Mouse (Mus musculus): Measurements from ENCODE around the gene Det1. TPM values are rescaled to one million over a fixed set of nuclear protein-coding genes. Genes with fewer than 3 reads are reported as not detected.
A peak's percentile ranks its signal among the peaks of the same experiment; 100 is the strongest.

Det1 gene
- polyA plus RNA-seq, 1 experiment from 2014 or later, result 7.8 TPM

DNA sequence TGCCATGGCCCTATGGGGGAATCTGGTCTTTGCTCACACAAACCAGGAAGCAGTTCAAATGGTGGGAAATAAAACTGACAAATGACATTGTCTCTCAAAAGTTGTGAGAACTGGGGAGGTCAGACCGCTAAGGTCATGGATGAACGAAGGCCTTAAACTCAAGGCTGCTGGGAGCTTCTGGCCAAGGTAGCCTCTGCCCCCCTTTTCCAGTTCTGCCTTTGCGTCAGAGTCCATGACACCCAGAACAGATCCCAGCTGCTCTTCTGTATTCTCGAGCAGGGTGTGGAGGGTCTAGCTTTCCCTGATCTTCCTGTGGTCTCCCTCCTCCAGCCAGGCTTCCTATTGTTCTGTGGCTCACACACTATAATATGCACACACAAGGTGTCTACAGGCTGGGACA is 39.9 kb downstream of the Det1 start:
- no peak for ATAC-seq

DNA sequence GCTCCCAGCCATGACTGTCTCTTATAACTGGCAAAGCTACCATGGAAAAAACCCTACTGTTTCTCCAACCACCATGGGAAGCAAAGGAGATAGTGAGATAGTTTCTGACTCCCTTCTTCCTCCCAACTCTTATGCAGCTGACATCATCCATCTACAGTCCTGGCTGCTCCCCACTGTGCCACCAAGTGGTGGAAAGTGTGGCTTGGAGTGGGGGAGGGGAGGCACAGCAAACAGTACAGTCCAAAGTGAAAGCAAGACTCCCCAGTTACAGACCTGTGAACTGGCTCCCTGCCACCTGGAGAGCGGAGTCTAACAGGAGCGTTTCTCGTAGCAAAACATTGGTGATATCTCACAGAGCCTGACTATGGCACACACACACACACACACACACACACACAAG is 43.2 kb downstream of the Det1 start:
- 58% methylated on average over 3 of the region's 3 CpGs for WGBS
- no peak for TF ChIP-seq EP300 (IDR thresholded peaks at IDR 0.05)
- no peak; the same call in 1 of the 2 replicates for TF ChIP-seq CTCF (IDR thresholded peaks at IDR 0.05)
- Histone ChIP-seq H3K36me3 (ENCODE audit: insufficient read depth, low read length) (no peaks in the 10 kb centered on the region), H3K4me1 (ENCODE audit: insufficient read depth, low read depth, low read length) (no peaks in the 10 kb centered on the region), H3K4me3 (ENCODE audit: low read depth, low read length) (no peak overlapping the region), H3K9me3 (ENCODE audit: low read length) (no peaks in the 10 kb centered on the region), H3K27ac (ENCODE audit: low read length) (no peak overlapping the region), H3K27me3 (replicated peaks; ENCODE audit: insufficient read depth, low read length) (no peaks in the 10 kb centered on the region), H3K9ac (replicated peaks; ENCODE audit: low read depth) (no peak overlapping the region), H3K4me2 (replicated peaks; ENCODE audit: low read depth, low read length) (no peak overlapping the region)
- DNase-seq (ENCODE audit: low spot score) (peak; percentile 25), ATAC-seq (peak; percentile 57)

More for the DNA sequence above, 39.9 kb downstream of the Det1 start:
- Histone ChIP-seq H3K36me3 (ENCODE audit: insufficient read depth, low read length) (no peaks in the 10 kb centered on the region), H3K9ac (replicated peaks; ENCODE audit: low read depth) (no peak overlapping the region), H3K9me3 (ENCODE audit: low read length) (no peaks in the 10 kb centered on the region), H3K4me3 (ENCODE audit: low read depth, low read length) (no peak overlapping the region), H3K4me2 (replicated peaks; ENCODE audit: low read depth, low read length) (no peak overlapping the region), H3K27ac (ENCODE audit: low read length) (no peak overlapping the region), H3K4me1 (ENCODE audit: insufficient read depth, low read depth, low read length) (no peaks in the 10 kb centered on the region), H3K27me3 (replicated peaks; ENCODE audit: insufficient read depth, low read length) (no peaks in the 10 kb centered on the region)
- DNase-seq (ENCODE audit: low spot score), result no peak
- WGBS, result 66% methylated on average over 4 of the region's 4 CpGs
- TF ChIP-seq CTCF (IDR thresholded peaks at IDR 0.05) (no peak), EP300 (IDR thresholded peaks at IDR 0.05) (no peak)

DNA sequence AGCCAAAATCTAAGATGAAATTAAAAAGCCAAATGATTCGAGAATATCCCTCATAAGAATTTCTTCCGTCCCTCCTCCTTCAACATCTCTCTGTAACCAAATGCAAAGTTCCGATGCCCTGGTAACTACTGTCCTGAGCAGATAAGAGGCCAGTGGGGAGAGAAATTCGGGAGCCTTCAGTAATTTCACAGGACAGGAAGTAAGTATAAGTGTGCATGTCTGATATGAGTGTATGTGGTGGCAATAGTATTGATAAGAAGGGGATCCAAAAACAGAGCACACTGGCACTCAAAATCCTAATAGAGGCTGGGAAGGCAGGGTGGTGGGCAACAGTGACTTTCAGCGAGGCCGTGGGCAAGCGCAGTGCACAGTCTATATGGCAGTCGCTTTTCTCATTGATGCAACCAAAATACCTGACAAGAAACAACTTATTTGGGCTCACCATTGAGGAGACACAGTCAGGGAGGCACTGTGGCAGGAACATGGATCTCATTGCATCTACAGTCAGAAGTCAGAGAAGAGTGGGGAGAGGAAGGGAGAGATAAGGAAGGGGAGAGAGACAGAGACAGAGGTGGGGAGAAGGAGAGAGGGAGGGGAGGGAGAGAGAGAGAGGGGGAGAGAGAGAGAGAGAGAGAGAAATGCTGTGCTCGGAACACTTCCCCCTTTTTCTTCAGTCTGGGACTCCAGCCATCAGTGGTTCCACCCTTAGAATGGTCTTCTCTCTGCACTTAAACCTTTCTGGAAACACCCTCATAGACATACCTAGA is 47.1 kb downstream of the Det1 start:
- DNase-seq (ENCODE audit: low spot score), result no peak
- 63% methylated on average over 8 of the region's 9 CpGs for WGBS
- Histone ChIP-seq H3K9ac (replicated peaks; ENCODE audit: low read depth) (no peak overlapping the region), H3K27me3 (replicated peaks; ENCODE audit: insufficient read depth, low read length) (no peaks in the 10 kb centered on the region), H3K9me3 (ENCODE audit: low read length) (no peaks in the 10 kb centered on the region), H3K4me2 (replicated peaks; ENCODE audit: low read depth, low read length) (no peak overlapping the region), H3K4me3 (ENCODE audit: low read depth, low read length) (no peak overlapping the region), H3K27ac (ENCODE audit: low read length) (no peak overlapping the region), H3K4me1 (ENCODE audit: insufficient read depth, low read depth, low read length) (no peaks in the 10 kb centered on the region), H3K36me3 (ENCODE audit: insufficient read depth, low read length) (no peaks in the 10 kb centered on the region)
- TF ChIP-seq EP300 (IDR thresholded peaks at IDR 0.05), result no peak
- ATAC-seq, result no peak

DNA sequence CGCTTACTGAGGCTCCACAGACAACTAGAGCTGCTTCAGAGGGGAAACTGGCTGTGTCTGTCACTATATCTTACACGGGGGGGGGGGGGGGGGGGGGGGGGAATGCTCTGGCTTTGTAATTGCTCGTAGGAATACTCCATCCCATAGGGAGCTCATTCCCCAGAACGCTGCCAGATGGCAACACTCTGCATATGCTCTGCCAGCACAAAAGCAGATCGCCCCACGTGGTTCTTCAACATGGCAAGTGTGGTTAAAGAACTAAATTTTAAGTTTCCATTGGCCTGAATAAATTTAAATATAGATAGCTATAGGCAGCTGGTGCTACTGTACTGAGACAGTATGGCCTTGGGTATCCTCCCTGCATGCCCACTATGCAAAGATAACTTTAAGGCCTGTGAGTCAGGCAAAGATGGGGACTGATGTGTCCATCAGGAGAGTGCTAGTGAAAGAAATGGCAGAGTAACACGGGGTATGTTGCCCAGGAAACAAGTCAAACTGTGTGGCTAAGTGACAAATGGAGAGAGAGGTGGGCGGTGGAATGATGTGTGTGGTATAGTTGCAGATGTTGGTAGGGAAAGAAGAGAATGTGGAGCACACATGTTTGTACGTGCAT is 49.1 kb downstream of the Det1 start:
- no peak overlapping the region for H3K27ac ChIP-seq (ENCODE audit: low read length)
- no peaks in the 10 kb centered on the region for H3K9me3 ChIP-seq (ENCODE audit: low read length)
- no peaks in the 10 kb centered on the region for H3K36me3 ChIP-seq (ENCODE audit: insufficient read depth, low read length)
- H3K9ac ChIP-seq (replicated peaks; ENCODE audit: low read depth), result no peak overlapping the region
- H3K4me2 ChIP-seq (replicated peaks; ENCODE audit: low read depth, low read length), result no peak overlapping the region
- TF ChIP-seq CTCF (IDR thresholded peaks at IDR 0.05) (no peak), EP300 (IDR thresholded peaks at IDR 0.05) (no peak)
- no peak overlapping the region for H3K4me3 ChIP-seq (ENCODE audit: low read depth, low read length)
- no peak for DNase-seq (ENCODE audit: low spot score)
- WGBS, result 60% methylated on average over 8 of the region's 9 CpGs
- no peaks in the 10 kb centered on the region for H3K4me1 ChIP-seq (ENCODE audit: insufficient read depth, low read depth, low read length)
- ATAC-seq, result no peak
- no peaks in the 10 kb centered on the region for H3K27me3 ChIP-seq (replicated peaks; ENCODE audit: insufficient read depth, low read length)

DNA sequence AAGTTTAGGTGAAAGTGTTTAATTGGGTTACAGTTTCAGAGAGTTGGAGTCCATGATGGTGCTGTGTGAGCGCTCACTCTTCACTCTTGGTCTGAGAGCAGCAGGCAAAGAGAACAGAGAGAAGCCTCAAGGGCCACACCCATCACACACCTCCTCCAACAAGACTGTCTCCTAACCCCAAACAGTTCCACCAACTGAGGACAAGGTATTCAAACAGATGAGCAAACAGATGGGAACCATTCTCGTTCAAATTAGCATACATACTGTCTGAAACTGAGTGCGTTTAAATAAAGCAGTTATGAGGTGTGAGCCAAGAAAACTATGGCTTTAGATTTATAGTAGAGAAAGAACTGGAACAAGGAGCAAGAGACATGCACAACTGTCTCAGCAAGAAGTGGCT is 50.4 kb downstream of the Det1 start:
- H3K4me2 ChIP-seq (replicated peaks; ENCODE audit: low read depth, low read length), result no peak overlapping the region
- H3K27ac ChIP-seq (ENCODE audit: low read length), result no peak overlapping the region
- no peaks in the 10 kb centered on the region for H3K4me1 ChIP-seq (ENCODE audit: insufficient read depth, low read depth, low read length)
- ATAC-seq (no peak), DNase-seq (ENCODE audit: low spot score) (no peak)
- no peaks in the 10 kb centered on the region for H3K36me3 ChIP-seq (ENCODE audit: insufficient read depth, low read length)
- WGBS, result 76% methylated on average over 3 of the region's 3 CpGs
- no peak overlapping the region for H3K9ac ChIP-seq (replicated peaks; ENCODE audit: low read depth)
- H3K27me3 ChIP-seq (replicated peaks; ENCODE audit: insufficient read depth, low read length), result no peaks in the 10 kb centered on the region
- no peak overlapping the region for H3K4me3 ChIP-seq (ENCODE audit: low read depth, low read length)
- TF ChIP-seq CTCF (IDR thresholded peaks at IDR 0.05) (no peak), EP300 (IDR thresholded peaks at IDR 0.05) (no peak)
- H3K9me3 ChIP-seq (ENCODE audit: low read length), result no peaks in the 10 kb centered on the region

DNA sequence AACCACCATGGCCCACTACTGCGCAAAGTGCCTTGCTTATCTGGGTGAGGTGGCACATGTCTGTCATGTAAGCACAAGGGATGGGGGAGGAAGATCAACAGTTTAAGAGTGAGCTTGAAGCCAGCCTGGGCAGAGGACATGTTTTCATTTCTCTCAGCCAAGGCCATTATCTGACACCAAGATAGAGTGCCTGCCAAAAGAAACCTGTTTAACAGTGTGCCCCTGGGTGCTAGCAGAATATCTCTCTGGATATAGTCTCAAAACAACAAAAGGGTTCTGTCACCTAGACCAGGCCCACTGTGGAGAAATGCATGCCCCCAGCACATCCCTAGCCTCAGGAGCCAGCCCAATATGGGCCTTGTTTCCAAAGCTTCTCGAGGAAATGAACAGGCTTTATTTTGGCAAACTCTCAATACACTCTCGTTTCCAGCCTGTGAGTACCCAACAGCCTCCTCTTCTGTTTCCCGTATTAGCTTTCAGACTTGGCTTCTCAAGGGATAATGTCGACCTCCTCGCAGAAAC is 52.4 kb downstream of the Det1 start:
- H3K4me1 ChIP-seq (ENCODE audit: insufficient read depth, low read depth, low read length), result no peaks in the 10 kb centered on the region
- no peak for ATAC-seq
- 65% methylated on average over 6 of the region's 6 CpGs for WGBS
- H3K4me2 ChIP-seq (replicated peaks; ENCODE audit: low read depth, low read length), result no peak overlapping the region
- H3K9me3 ChIP-seq (ENCODE audit: low read length), result no peaks in the 10 kb centered on the region
- H3K9ac ChIP-seq (replicated peaks; ENCODE audit: low read depth), result no peak overlapping the region
- no peaks in the 10 kb centered on the region for H3K27me3 ChIP-seq (replicated peaks; ENCODE audit: insufficient read depth, low read length)
- H3K27ac ChIP-seq (ENCODE audit: low read length), result no peak overlapping the region
- no peaks in the 10 kb centered on the region for H3K36me3 ChIP-seq (ENCODE audit: insufficient read depth, low read length)
- no peak overlapping the region for H3K4me3 ChIP-seq (ENCODE audit: low read depth, low read length)
- TF ChIP-seq CTCF (IDR thresholded peaks at IDR 0.05), result no peak
- TF ChIP-seq EP300 (IDR thresholded peaks at IDR 0.05), result no peak
- peak; percentile 22 for DNase-seq (ENCODE audit: low spot score)

Measured in lung, postnatal 0 days (tissue).